Mouse (Mus musculus) midbrain, embryonic 13.5 days (tissue): ENCODE measurements around the gene Gm42674. TPM values are rescaled to one million over a fixed set of nuclear protein-coding genes. Genes with fewer than 3 reads are reported as not detected.

Source experiments
- ATAC-seq: fragments of 200-750 bp; cut with Nextera tagmentation; 2 replicates; pipeline ENCODE4 v1.8.0; 2017; ENCODE audit warnings: mild to moderate bottlenecking, moderate TSS enrichment, moderate library complexity
- H3K27ac ChIP-seq: fragments of 300-500 bp; sonication (generic); 2 replicates; pipeline ENCODE4 v1.5.1; 2015; ENCODE audit warnings: inconsistent platforms, mild to moderate bottlenecking, moderate library complexity
- H3K27me3 ChIP-seq: fragments of 300-500 bp; sonication (generic); 2 replicates; pipeline ENCODE4 v1.6.1; 2015; ENCODE audit warnings: mild to moderate bottlenecking, inconsistent platforms
- H3K36me3 ChIP-seq: fragments of 300-500 bp; sonication (generic); 2 replicates; pipeline ENCODE4 v1.6.1; 2015; ENCODE audit warnings: mild to moderate bottlenecking, inconsistent platforms
- H3K4me1 ChIP-seq: fragments of 300-500 bp; sonication (generic); replicated peaks from 2 replicates; pipeline ENCODE4 v1.6.1; 2015; ENCODE audit warnings: inconsistent platforms
- H3K4me2 ChIP-seq: fragments of 300-500 bp; sonication (generic); replicated peaks from 2 replicates; pipeline ENCODE4 v1.6.1; 2015; ENCODE audit warnings: moderate library complexity, mild to moderate bottlenecking, inconsistent platforms
- H3K4me3 ChIP-seq: fragments of 300-500 bp; sonication (generic); replicated peaks from 2 replicates; pipeline ENCODE4 v1.5.1; 2015; ENCODE audit warnings: mild to moderate bottlenecking, inconsistent platforms
- H3K9ac ChIP-seq: fragments of 300-500 bp; sonication (generic); replicated peaks from 2 replicates; pipeline ENCODE4 v1.6.1; 2015; ENCODE audit warnings: mild to moderate bottlenecking, inconsistent platforms
- H3K9me3 ChIP-seq: fragments of 300-500 bp; sonication (generic); 2 replicates; pipeline ENCODE4 v1.6.1; 2016; ENCODE audit warnings: mild to moderate bottlenecking, inconsistent platforms
- WGBS: fragments of 180-500 bp; shearing (Covaris S2); methylation state at CpG from one replicate; pipeline ENCODE4 v1.1.7; 2015; 5-methylcytosine and 5-hydroxymethylcytosine counted together
- polyA plus RNA-seq: library from polyadenylated mRNA; unstranded; fragments of >200 nt; fragmentation: Nextera tagmentation; extraction: Ambion mirVana; gene quantifications from 2 replicates; pipeline ENCODE4 v1.2.1, GENCODE M21; 2015

The Gm42674 gene
- polyA plus RNA-seq, 1 experiment from 2014 or later: not detected

GRCm38 (mm10) chr3:90612728-90613291 is 11.1 kb downstream of the Gm42674 start, which contains the start of gene S100a6:
Gene S100a6, plus strand, starts transcription at chr3:90612882.
- peak; percentile 84 for ATAC-seq
- under 1% methylated on average over 23 of the region's 23 CpGs for WGBS

GRCm38 (mm10) chr3:90613461-90614147 is 11.9 kb downstream of the Gm42674 start:
- Histone ChIP-seq H3K9ac (no peak overlapping the region), H3K4me2 (peak overlapping the region; percentile 65), H3K36me3 (no peaks in the 10 kb centered on the region), H3K4me3 (no peak overlapping the region), H3K4me1 (peaks cover 7% of the 10 kb centered on the region), H3K27ac (no peak overlapping the region), H3K27me3 (peaks cover 10% of the 10 kb centered on the region), H3K9me3 (no peaks in the 10 kb centered on the region)
- WGBS: 74% methylated on average over 7 of the region's 7 CpGs
- ATAC-seq: no peak

More at GRCm38 (mm10) chr3:90612728-90613291, 11.1 kb downstream of the Gm42674 start, which contains the start of gene S100a6:
- Histone ChIP-seq H3K9ac (peak within 1 kb of the TSS; percentile 39; the same call in 1 of the 2 replicates), H3K4me2 (peak within 1 kb of the TSS; percentile 65), H3K27ac (no peak within 1 kb of the TSS), H3K27me3 (peaks cover 10% of the 10 kb centered on the region), H3K4me3 (peak within 1 kb of the TSS; percentile 30), H3K36me3 (no peaks in the 10 kb centered on the region), H3K9me3 (no peaks in the 10 kb centered on the region), H3K4me1 (peaks cover 7% of the 10 kb centered on the region)

DNA sequence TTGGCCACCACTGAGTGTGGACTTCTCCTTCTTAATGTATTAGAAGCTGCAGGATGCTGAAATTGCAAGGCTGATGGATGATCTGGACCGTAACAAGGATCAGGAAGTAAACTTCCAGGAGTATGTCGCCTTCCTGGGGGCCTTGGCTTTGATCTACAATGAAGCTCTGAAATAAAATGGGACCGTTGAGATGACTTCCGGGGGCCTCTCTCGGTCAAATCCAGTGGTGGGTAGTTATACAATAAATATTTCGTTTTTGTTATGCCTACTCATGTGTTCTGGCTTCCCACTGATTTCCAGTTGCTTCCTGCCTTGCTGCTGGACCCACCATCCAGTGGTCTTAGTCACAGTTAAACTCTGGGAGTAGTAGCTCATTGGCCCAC is 12.4 kb downstream of the Gm42674 start:
- Histone ChIP-seq H3K9ac (no peak overlapping the region), H3K9me3 (no peaks in the 10 kb centered on the region), H3K36me3 (no peaks in the 10 kb centered on the region), H3K4me2 (no peak overlapping the region), H3K27me3 (peaks cover 10% of the 10 kb centered on the region), H3K4me1 (peaks cover 7% of the 10 kb centered on the region), H3K4me3 (no peak overlapping the region), H3K27ac (no peak overlapping the region)
- WGBS: 81% methylated on average over 6 of the region's 6 CpGs
- no peak for ATAC-seq

GRCm38 (mm10) chr3:90614611-90615251 is 13.0 kb downstream of the Gm42674 start:
- no peaks in the 10 kb centered on the region for H3K9me3 ChIP-seq
- peaks cover 7% of the 10 kb centered on the region for H3K4me1 ChIP-seq
- peaks cover 10% of the 10 kb centered on the region for H3K27me3 ChIP-seq
- H3K9ac ChIP-seq: no peak overlapping the region
- no peaks in the 10 kb centered on the region for H3K36me3 ChIP-seq
- ATAC-seq: no peak
- H3K4me2 ChIP-seq: no peak overlapping the region
- 87% methylated on average over 11 of the region's 11 CpGs for WGBS
- no peak overlapping the region for H3K4me3 ChIP-seq
- no peak overlapping the region for H3K27ac ChIP-seq

DNA sequence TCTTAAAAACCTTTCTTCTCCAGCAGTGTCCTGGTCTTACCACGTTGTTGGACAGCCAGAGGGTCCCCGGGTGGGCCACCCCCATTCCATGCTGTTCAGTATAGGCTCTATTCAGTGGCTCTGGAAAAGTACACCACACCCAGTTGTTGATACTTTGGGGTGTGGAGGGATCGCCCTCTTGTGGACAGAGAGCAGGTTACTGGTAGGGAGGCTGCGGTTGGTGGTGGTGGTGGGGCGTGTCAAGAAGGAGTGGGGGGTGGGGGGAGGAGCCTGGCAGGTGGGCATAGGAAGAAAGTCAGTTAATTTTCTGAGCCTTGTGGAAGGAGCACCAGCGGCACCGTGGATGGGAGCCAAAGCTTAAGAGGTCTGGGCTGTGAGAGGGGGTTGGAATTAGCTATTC is 13.7 kb downstream of the Gm42674 start:
- H3K4me2 ChIP-seq: no peak overlapping the region
- H3K27ac ChIP-seq: no peak overlapping the region
- no peaks in the 10 kb centered on the region for H3K9me3 ChIP-seq
- H3K4me1 ChIP-seq: peaks cover 7% of the 10 kb centered on the region
- H3K36me3 ChIP-seq: no peaks in the 10 kb centered on the region
- 10% methylated on average over 7 of the region's 7 CpGs for WGBS
- H3K4me3 ChIP-seq: no peak overlapping the region
- no peak overlapping the region for H3K9ac ChIP-seq
- ATAC-seq: peak; percentile 53
- H3K27me3 ChIP-seq: peaks cover 10% of the 10 kb centered on the region

DNA sequence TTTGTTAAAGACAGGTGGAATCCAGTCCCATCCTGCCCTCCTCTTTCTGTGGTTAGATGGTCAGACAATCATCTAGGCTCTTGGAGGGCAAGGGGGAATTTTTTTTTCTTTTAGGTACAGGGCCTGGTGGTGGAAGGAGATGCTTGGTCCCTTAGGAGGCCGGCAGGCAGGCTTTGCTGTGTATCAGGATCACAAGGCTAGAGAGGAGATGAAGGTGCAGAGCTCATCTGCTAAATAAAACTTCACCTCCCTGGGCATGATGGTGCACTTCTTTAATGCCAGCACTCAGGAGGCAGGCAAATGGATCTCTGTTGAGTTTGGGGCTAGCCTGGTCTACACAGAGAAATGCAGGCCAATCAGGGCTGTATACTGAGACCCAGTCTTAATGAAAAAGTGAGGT is 14.2 kb downstream of the Gm42674 start:
- Histone ChIP-seq H3K4me3 (no peak overlapping the region), H3K9me3 (no peaks in the 10 kb centered on the region), H3K36me3 (no peaks in the 10 kb centered on the region), H3K4me1 (peaks cover 7% of the 10 kb centered on the region), H3K9ac (no peak overlapping the region), H3K27me3 (peaks cover 10% of the 10 kb centered on the region), H3K4me2 (no peak overlapping the region), H3K27ac (no peak overlapping the region)
- 83% methylated on average over 1 of the region's 1 CpGs for WGBS
- no peak for ATAC-seq

- Histone ChIP-seq H3K4me1 (peaks cover 7% of the 10 kb centered on the region), H3K27me3 (peaks cover 10% of the 10 kb centered on the region), H3K36me3 (no peaks in the 10 kb centered on the region), H3K9ac (no peak overlapping the region), H3K27ac (no peak overlapping the region), H3K4me3 (no peak overlapping the region), H3K9me3 (no peaks in the 10 kb centered on the region), H3K4me2 (no peak overlapping the region)
- no peak for ATAC-seq
- WGBS: 11% methylated on average over 1 of the region's 1 CpGs
Observed at GRCm38 (mm10) chr3:90617586-90617985, 15.9 kb downstream of the Gm42674 start.

DNA sequence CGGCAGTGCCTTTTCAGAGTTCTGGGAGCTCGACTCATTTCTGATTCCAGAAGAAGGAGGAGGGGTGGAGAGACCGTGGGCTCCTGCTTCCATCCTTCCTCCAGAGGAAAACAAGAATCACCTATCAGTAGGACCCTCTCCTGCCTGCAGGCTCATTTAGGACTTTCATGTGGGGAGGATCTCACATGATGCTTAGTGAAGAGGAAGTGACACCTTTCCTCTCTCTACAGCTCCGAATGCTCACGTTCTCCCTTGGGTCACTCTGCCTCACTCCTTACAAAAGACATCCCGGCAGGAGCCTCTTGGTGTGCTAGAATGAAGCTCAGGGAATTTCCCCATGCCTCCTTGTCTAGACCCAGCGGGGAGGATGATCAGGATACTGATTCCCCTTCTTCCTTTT is 19.8 kb downstream of the Gm42674 start:
- Histone ChIP-seq H3K4me3 (no peak overlapping the region), H3K9ac (no peak overlapping the region), H3K27ac (no peak overlapping the region), H3K4me1 (peaks cover 19% of the 10 kb centered on the region), H3K4me2 (no peak overlapping the region), H3K36me3 (no peaks in the 10 kb centered on the region), H3K9me3 (no peaks in the 10 kb centered on the region), H3K27me3 (no peaks in the 10 kb centered on the region)
- no peak for ATAC-seq
- WGBS: 65% methylated on average over 7 of the region's 7 CpGs

DNA sequence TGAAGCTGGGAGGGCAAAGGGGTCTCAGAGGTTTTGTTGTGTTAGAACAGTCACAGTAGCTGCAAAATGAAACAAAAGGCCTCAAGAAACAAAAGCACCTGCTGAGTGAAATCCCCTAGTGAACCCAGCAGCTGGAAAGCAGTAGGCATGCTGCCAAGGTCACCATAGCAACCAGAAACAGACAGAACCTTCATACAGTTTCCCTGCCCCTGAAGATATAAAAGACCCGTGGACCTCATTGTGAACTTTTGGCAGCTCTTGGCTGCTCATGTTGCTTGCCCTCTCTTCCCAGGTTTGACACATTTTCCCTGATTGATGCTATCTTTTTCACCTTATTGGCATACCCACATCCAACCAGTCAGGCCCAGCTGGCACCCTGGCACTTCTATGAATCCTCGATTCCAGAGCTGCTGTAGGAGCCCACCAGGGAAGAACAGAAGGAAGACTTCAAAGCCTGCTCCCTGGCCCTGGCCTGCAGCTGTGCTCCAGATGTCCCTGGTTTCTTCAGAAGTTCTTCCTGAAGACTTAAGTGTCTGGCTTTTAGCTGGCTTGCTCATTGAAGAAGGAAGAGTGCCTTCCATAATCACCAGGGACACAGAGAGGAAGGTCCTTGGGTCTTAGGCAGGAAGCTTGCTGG is 21.8 kb downstream of the Gm42674 start:
- no peak overlapping the region for H3K9ac ChIP-seq
- WGBS: 8% methylated on average over 2 of the region's 2 CpGs
- H3K27ac ChIP-seq: peak overlapping the region; percentile 67; the same call in 1 of the 2 replicates
- no peaks in the 10 kb centered on the region for H3K36me3 ChIP-seq
- H3K27me3 ChIP-seq: no peaks in the 10 kb centered on the region
- no peak overlapping the region for H3K4me2 ChIP-seq
- H3K9me3 ChIP-seq: no peaks in the 10 kb centered on the region
- peaks cover 19% of the 10 kb centered on the region for H3K4me1 ChIP-seq
- no peak overlapping the region for H3K4me3 ChIP-seq
- ATAC-seq: peak; percentile 72

- peaks cover 19% of the 10 kb centered on the region for H3K4me1 ChIP-seq
- no peak overlapping the region for H3K9ac ChIP-seq
- ATAC-seq: no peak
- H3K4me3 ChIP-seq: no peak overlapping the region
- WGBS: 73% methylated on average over 5 of the region's 5 CpGs
- no peaks in the 10 kb centered on the region for H3K36me3 ChIP-seq
- H3K4me2 ChIP-seq: no peak overlapping the region
- H3K27me3 ChIP-seq: no peaks in the 10 kb centered on the region
- no peaks in the 10 kb centered on the region for H3K9me3 ChIP-seq
- no peak overlapping the region for H3K27ac ChIP-seq
Observed at GRCm38 (mm10) chr3:90625496-90625895, 23.8 kb downstream of the Gm42674 start.

DNA sequence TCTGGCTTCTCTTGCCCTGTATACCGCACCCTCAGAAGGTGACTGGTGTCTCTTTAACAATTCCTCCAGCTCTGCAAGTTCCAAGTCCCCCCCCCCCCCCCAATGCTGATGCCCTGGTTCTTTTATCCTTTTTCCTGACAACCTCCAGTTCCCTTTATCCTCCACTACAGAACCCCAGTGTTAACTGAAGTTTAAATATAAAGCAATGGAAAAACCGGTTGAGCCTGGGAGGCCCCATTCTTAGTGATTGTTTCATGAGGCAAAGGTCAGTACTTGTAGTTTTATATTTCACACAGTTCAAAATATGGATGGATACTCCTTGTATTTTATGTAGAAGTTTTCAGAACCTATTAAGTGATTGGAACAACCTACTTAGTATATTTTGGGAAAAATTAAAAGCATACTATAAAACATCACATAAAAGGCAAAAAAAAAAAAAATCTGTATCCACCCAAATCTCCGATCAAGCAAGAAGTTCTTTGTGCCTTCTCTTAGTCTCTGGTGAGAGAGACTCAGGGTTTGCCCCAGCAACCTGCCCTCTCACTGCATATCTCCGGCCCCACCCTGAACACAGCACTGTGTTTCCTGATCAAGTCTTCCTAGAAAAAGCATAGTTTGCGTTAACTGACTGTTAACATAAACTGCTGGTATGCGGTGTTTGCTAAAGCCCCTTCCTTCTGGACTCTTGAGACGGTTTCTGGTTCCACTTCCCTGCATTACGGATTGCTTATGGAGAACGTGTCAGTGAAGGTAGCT is 24.7 kb downstream of the Gm42674 start:
- H3K36me3 ChIP-seq: no peaks in the 10 kb centered on the region
- no peak overlapping the region for H3K4me3 ChIP-seq
- ATAC-seq: no peak
- no peaks in the 10 kb centered on the region for H3K27me3 ChIP-seq
- no peak overlapping the region for H3K4me2 ChIP-seq
- H3K9me3 ChIP-seq: no peaks in the 10 kb centered on the region
- no peak overlapping the region for H3K27ac ChIP-seq
- no peak overlapping the region for H3K9ac ChIP-seq
- peaks cover 19% of the 10 kb centered on the region for H3K4me1 ChIP-seq
- 78% methylated on average over 9 of the region's 9 CpGs for WGBS
